8 mouse cellular contexts compared by ENCODE assay signal in the genomic region with DNA sequence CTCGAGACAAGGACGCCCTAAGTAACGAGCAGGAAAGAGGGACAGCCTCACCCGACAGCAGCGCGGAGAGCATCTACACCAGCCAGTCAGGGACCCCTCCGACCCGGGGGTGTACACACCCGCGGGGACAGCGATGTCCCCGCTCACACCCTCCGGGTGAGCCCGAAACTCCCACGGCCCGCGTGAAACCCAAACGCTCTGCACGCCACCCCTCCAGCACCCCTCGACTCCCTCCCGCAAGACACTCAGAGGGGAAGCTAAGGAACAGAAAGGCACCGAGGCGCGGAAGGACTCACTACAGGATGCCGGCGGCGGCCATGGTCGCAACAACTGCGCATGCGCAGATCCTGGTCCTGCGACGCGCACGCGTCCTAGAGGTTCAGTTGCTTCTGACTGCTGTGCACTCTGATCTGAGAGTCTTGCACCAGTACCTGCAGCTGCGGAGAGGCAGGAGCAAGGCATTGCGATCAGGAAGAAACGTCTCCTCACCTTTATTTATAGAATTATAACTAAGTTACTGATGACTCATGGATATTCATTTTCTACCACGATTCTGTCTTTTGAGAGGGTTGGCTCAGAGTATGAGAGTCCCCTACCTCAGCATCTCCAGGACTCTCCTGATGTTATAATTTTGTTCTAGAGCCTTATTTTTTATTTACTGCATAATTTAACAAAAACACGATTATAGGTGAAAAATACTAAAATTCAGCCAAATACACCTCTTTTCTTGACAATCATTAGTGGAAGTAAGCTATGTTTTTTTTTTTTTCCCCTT. TPM values are rescaled to one million over a fixed set of nuclear protein-coding genes. Genes with fewer than 3 reads are reported as not detected.
DNase-seq lines count a peak whose midpoint lies in the region; ATAC-seq and TF ChIP-seq lines count a peak whose summit lies in the region.

Gene Zfp329 (minus strand): TSS at position 338 of the 775 bp plus-strand sequence.

- peak; percentile 86 for TF ChIP-seq POLR2A in heart, adult 2 months (IDR thresholded peaks at IDR 0.05; ENCODE audit: insufficient read depth, low read depth, low read length)
- peak; percentile 88; the same call in 1 of the 2 replicates for TF ChIP-seq POLR2A in limb, embryonic 14.5 days (IDR thresholded peaks at IDR 0.05; ENCODE audit: borderline replicate concordance, extremely low read depth, insufficient read depth, insufficient read length)

- peak; percentile 84 for ATAC-seq in embryonic facial prominence, embryonic 13.5 days (ENCODE audit: insufficient number of reproducible peaks, insufficient read depth, low FRiP score, low TSS enrichment, low read depth)
- ATAC-seq in limb, embryonic 14.5 days (ENCODE audit: low FRiP score, low read depth): peak; percentile 96
- peak; percentile 96 for ATAC-seq in midbrain, postnatal 0 days (ENCODE audit: low FRiP score)

- TF ChIP-seq EP300 in heart, adult 2 months (IDR thresholded peaks at IDR 0.05; ENCODE audit: insufficient read depth, low read depth, low read length): no peak

- peak within 1 kb of the TSS; percentile 90 for H3K4me3 ChIP-seq in embryonic facial prominence, embryonic 13.5 days
- peak within 1 kb of the TSS; percentile 82 for H3K4me3 ChIP-seq in heart, adult 2 months
- peak within 1 kb of the TSS; percentile 80 for H3K4me3 ChIP-seq in limb, embryonic 14.5 days (replicated peaks; ENCODE audit: low read length)
- peak within 1 kb of the TSS; percentile 84 for H3K4me3 ChIP-seq in midbrain, postnatal 0 days (ENCODE audit: low read depth, low read length)

- peaks cover 24% of the 10 kb centered on the region for H3K36me3 ChIP-seq in embryonic facial prominence, embryonic 13.5 days
- H3K36me3 ChIP-seq in heart, adult 2 months (ENCODE audit: control insufficient read depth, insufficient read depth, low read length): no peaks in the 10 kb centered on the region
- peaks cover 21% of the 10 kb centered on the region for H3K36me3 ChIP-seq in limb, embryonic 14.5 days (ENCODE audit: control insufficient read depth, insufficient read depth, low read length)
- no peaks in the 10 kb centered on the region for H3K36me3 ChIP-seq in midbrain, postnatal 0 days (ENCODE audit: insufficient read depth, low read length)

- no peaks in the 10 kb centered on the region for H3K27me3 ChIP-seq in embryonic facial prominence, embryonic 13.5 days
- H3K27me3 ChIP-seq in heart, adult 2 months (ENCODE audit: control insufficient read depth, insufficient read depth, low read length): no peaks in the 10 kb centered on the region
- no peaks in the 10 kb centered on the region for H3K27me3 ChIP-seq in limb, embryonic 14.5 days (ENCODE audit: control insufficient read depth, insufficient read depth, low read length)
- no peaks in the 10 kb centered on the region for H3K27me3 ChIP-seq in midbrain, postnatal 0 days (ENCODE audit: insufficient read depth, low read length)

- WGBS in embryonic facial prominence, embryonic 13.5 days: under 1% methylated on average over 40 of the region's 40 CpGs
- WGBS in heart, adult 2 months: under 1% methylated on average over 40 of the region's 40 CpGs
- under 1% methylated on average over 31 of the region's 40 CpGs for WGBS in limb, embryonic 14.5 days
- WGBS in midbrain, postnatal 0 days: under 1% methylated on average over 40 of the region's 40 CpGs

- peak within 1 kb of the TSS; percentile 94 for H3K9ac ChIP-seq in embryonic facial prominence, embryonic 13.5 days
- peak within 1 kb of the TSS; percentile 85 for H3K9ac ChIP-seq in heart, adult 2 months (ENCODE audit: low read depth, low read length)
- peak within 1 kb of the TSS; percentile 95 for H3K9ac ChIP-seq in limb, embryonic 14.5 days (ENCODE audit: low read depth, low read length, severe bottlenecking)
- peak within 1 kb of the TSS; percentile 98 for H3K9ac ChIP-seq in midbrain, postnatal 0 days (replicated peaks; ENCODE audit: low read length, poor library complexity, severe bottlenecking)

- peaks cover 27% of the 10 kb centered on the region for H3K9me3 ChIP-seq in embryonic facial prominence, embryonic 13.5 days
- peaks cover 30% of the 10 kb centered on the region for H3K9me3 ChIP-seq in limb, embryonic 14.5 days (ENCODE audit: control insufficient read depth, low read length)
- H3K9me3 ChIP-seq in midbrain, postnatal 0 days (ENCODE audit: low read length): peaks cover 12% of the 10 kb centered on the region; the same call in 1 of the 2 replicates

- TF ChIP-seq CTCF in heart, adult 2 months (IDR thresholded peaks at IDR 0.05): no peak
- TF ChIP-seq CTCF in midbrain, postnatal 0 days (IDR thresholded peaks at IDR 0.05): no peak

- peak within 1 kb of the TSS; percentile 88 for H3K27ac ChIP-seq in embryonic facial prominence, embryonic 13.5 days
- H3K27ac ChIP-seq in heart, adult 2 months: peak within 1 kb of the TSS; percentile 79
- H3K27ac ChIP-seq in limb, embryonic 14.5 days (replicated peaks; ENCODE audit: low read depth, low read length): peak within 1 kb of the TSS; percentile 80
- peak within 1 kb of the TSS; percentile 94 for H3K27ac ChIP-seq in midbrain, postnatal 0 days (ENCODE audit: low read depth, low read length)

- no peaks in the 10 kb centered on the region for H3K79me2 ChIP-seq in heart, adult 2 months (replicated peaks; ENCODE audit: control insufficient read depth, insufficient read depth, low read length)

- H3K4me1 ChIP-seq in embryonic facial prominence, embryonic 13.5 days: peaks cover 7% of the 10 kb centered on the region
- H3K4me1 ChIP-seq in heart, adult 2 months (ENCODE audit: control insufficient read depth, insufficient read depth, low read length): no peaks in the 10 kb centered on the region; the same call in 1 of the 2 replicates
- peaks cover 6% of the 10 kb centered on the region; the same call in 1 of the 2 replicates for H3K4me1 ChIP-seq in limb, embryonic 14.5 days (ENCODE audit: control insufficient read depth, insufficient read depth, low read length)
- H3K4me1 ChIP-seq in midbrain, postnatal 0 days (ENCODE audit: insufficient read depth, low read length): peaks cover 6% of the 10 kb centered on the region; the same call in 1 of the 2 replicates

- peak; percentile 87 for DNase-seq in 3134 (ENCODE audit: extremely low read depth, insufficient read length, low spot score)
- peak; percentile 93 for DNase-seq in adrenal gland, postnatal 36 days
- DNase-seq in heart, adult 2 months: peak; percentile 91 to 92
- peak; percentile 87 to 90 for DNase-seq in kidney, adult 8-10 months
- peak; percentile 96 for DNase-seq in limb, embryonic 14.5 days (ENCODE audit: low spot score)
- DNase-seq in midbrain, postnatal 0 days (ENCODE audit: low spot score): peak; percentile 96
- peak; percentile 81 to 87 for DNase-seq in spleen, postnatal 14 days (ENCODE audit: low spot score in 2 of 2)

- H3K4me2 ChIP-seq in embryonic facial prominence, embryonic 13.5 days: peak within 1 kb of the TSS; percentile 69
- H3K4me2 ChIP-seq in limb, embryonic 14.5 days (replicated peaks; ENCODE audit: low read depth, low read length, severe bottlenecking): peak within 1 kb of the TSS; percentile 66
- peak within 1 kb of the TSS; percentile 67 for H3K4me2 ChIP-seq in midbrain, postnatal 0 days (ENCODE audit: low read depth, low read length, poor library complexity, severe bottlenecking)

- intact Hi-C loops in heart, adult 2 months (cut with DNase I): loop anchor here (2.0 kb wide), 2 partner anchors 16 kb away; partner anchors contain the start of genes Zfp110 and Zscan18

RNA-seq across cellular contexts. Expression of gene Zfp329, which starts in this region (rescaled TPM):
- total RNA-seq in adrenal gland, postnatal 36 days (2021): 10 to 100 TPM; 10.5 to 11.0 TPM
- 21.5 and 22.8 TPM in 2 replicates for polyA plus RNA-seq in embryonic facial prominence, embryonic 13.5 days (2015; fragmentation: Nextera tagmentation; extraction: Ambion mirVana)
- total RNA-seq in heart, adult 2 months (2021): 1 to 10 TPM; 4.9 to 5.2 TPM
- polyA plus RNA-seq in heart, adult 2 months (2012; rRNA removed): 1.1 and 2.9 TPM in 2 replicates
- polyA plus RNA-seq in limb, embryonic 14.5 days (2012; rRNA removed): 11.1 and 13.6 TPM in 2 replicates
- polyA plus RNA-seq in limb, embryonic 14.5 days (2014; fragmentation: Nextera tagmentation; extraction: Ambion mirVana): 12.1 and 16.1 TPM in 2 replicates
- total RNA-seq in midbrain, postnatal 0 days (2014; rRNA removed): 16.6 and 18.6 TPM in 2 replicates
- polyA plus RNA-seq in midbrain, postnatal 0 days (2015; fragmentation: Nextera tagmentation; extraction: Ambion mirVana): 16.1 and 22.3 TPM in 2 replicates

Comparison
In these comparisons a context has a peak if more than half of its experiments do, and no peak if none do; other contexts are left out.
1. Peak in every context shown above with its lines: DNase-seq, ATAC-seq, H3K4me3 ChIP-seq and H3K27ac ChIP-seq.